Mouse (Mus musculus): ENCODE results near the gene Ninj1. TPM values are rescaled to one million over a fixed set of nuclear protein-coding genes. Genes with fewer than 3 reads are reported as not detected.

Ninj1 gene
- polyA plus RNA-seq, 1 experiment, result 124 TPM

DNA sequence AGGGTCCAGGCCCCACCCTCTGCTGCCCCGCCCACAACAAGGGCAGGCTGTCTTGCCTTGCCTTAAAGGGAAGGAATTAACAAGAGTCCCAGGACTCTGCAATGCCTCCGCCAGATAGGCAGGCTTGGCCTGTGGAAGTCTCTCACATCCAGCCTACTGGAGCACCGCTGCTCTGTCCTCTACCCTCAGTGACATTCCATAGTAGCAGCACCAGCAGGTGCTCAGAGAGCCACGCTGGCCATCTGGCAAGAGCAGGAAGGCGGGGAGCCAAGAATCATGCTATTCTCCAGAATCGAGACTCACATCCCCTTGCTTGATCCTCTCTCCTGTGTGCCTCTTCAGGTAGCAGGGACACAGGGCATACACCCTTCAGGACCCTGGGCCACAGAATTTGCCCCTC lies 42.8 kb upstream of the Ninj1 start:
- H3K36me3 ChIP-seq (ENCODE audit: control insufficient read depth, insufficient read depth), result no peaks in the 10 kb centered on the region
- TF ChIP-seq MYOD1 (IDR thresholded peaks at IDR 0.05; ENCODE audit: control insufficient read depth in 1 of 3, insufficient read length in 2 of 3, low read depth in 2 of 3) (no peak), MYOG (IDR thresholded peaks at IDR 0.05; ENCODE audit: control insufficient read depth in 1 of 3, insufficient read depth in 1 of 3, insufficient read length in 2 of 3, low read depth in 2 of 3) (no peak), CEBPB (IDR thresholded peaks at IDR 0.05; ENCODE audit: insufficient read depth, poor library complexity, severe bottlenecking) (no peak), USF1 (IDR thresholded peaks at IDR 0.05; ENCODE audit: low read depth) (no peak), TCF12 (IDR thresholded peaks at IDR 0.05; ENCODE audit: insufficient read depth, poor library complexity, severe bottlenecking) (no peak), POLR2A (IDR thresholded peaks at IDR 0.05; ENCODE audit: insufficient read length, low read depth) (no peak), E2F4 (IDR thresholded peaks at IDR 0.05; ENCODE audit: insufficient read depth) (no peak), POLR2AphosphoS2 (IDR thresholded peaks at IDR 0.05; ENCODE audit: insufficient read length, low read depth) (no peak), TCF3 (IDR thresholded peaks at IDR 0.05; ENCODE audit: insufficient read length, low read depth) (no peak), REST (IDR thresholded peaks at IDR 0.05; ENCODE audit: insufficient read depth, insufficient read length) (no peak), SRF (IDR thresholded peaks at IDR 0.05; ENCODE audit: control insufficient read depth, insufficient read length, low read depth) (no peak), MAX (IDR thresholded peaks at IDR 0.05; ENCODE audit: low read depth) (no peak)
- no peaks in the 10 kb centered on the region for H3K79me2 ChIP-seq (ENCODE audit: control insufficient read depth, insufficient read depth)
- H3ac ChIP-seq (ENCODE audit: control insufficient read depth, insufficient read length), result no peak overlapping the region
- H3K4me2 ChIP-seq (ENCODE audit: low read depth), result no peak overlapping the region
- H3K27me3 ChIP-seq (ENCODE audit: control insufficient read depth, insufficient read depth, insufficient read length), result peaks cover 84% of the 10 kb centered on the region
- H3K4me3 ChIP-seq, result no peak overlapping the region

DNA sequence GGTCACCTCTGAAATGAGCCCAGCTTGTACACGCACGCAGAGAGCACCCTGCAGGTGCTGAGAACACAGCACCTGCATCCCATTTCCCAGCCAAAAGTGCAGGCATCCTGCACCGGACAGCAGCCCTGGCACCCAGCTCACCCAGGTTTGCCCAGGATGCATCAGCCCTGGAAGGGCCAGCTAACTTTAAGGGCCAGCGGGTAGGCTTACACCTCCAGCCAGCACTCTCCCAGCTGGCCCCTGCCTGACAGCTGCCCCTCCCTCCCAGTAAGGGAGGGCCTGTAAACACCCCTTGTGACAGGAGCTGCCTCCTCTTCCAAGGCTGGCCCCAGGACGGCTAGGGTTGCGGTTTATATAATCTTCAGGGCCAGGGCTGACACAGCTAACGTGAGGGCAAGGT lies 41.9 kb upstream of the Ninj1 start:
- Histone ChIP-seq H3K4me2 (ENCODE audit: low read depth) (no peak overlapping the region), H3K4me3 (no peak overlapping the region), H3K27me3 (ENCODE audit: control insufficient read depth, insufficient read depth, insufficient read length) (peaks cover 84% of the 10 kb centered on the region), H3K36me3 (ENCODE audit: control insufficient read depth, insufficient read depth) (no peaks in the 10 kb centered on the region), H3ac (ENCODE audit: control insufficient read depth, insufficient read length) (no peak overlapping the region), H3K79me2 (ENCODE audit: control insufficient read depth, insufficient read depth) (no peaks in the 10 kb centered on the region)
- TF ChIP-seq TCF12 (IDR thresholded peaks at IDR 0.05; ENCODE audit: insufficient read depth, poor library complexity, severe bottlenecking) (no peak), POLR2AphosphoS2 (IDR thresholded peaks at IDR 0.05; ENCODE audit: insufficient read length, low read depth) (no peak), CEBPB (IDR thresholded peaks at IDR 0.05; ENCODE audit: insufficient read depth, poor library complexity, severe bottlenecking) (no peak), TCF3 (IDR thresholded peaks at IDR 0.05; ENCODE audit: insufficient read length, low read depth) (no peak), MAX (IDR thresholded peaks at IDR 0.05; ENCODE audit: low read depth) (no peak), E2F4 (IDR thresholded peaks at IDR 0.05; ENCODE audit: insufficient read depth) (no peak), MYOD1 (IDR thresholded peaks at IDR 0.05; ENCODE audit: control insufficient read depth in 1 of 3, insufficient read length in 2 of 3, low read depth in 2 of 3) (peak in 1 of 3 experiments; percentile 34), USF1 (IDR thresholded peaks at IDR 0.05; ENCODE audit: low read depth) (no peak), MYOG (IDR thresholded peaks at IDR 0.05; ENCODE audit: control insufficient read depth in 1 of 3, insufficient read depth in 1 of 3, insufficient read length in 2 of 3, low read depth in 2 of 3) (peak in 1 of 3 experiments; percentile 30), REST (IDR thresholded peaks at IDR 0.05; ENCODE audit: insufficient read depth, insufficient read length) (no peak), POLR2A (IDR thresholded peaks at IDR 0.05; ENCODE audit: insufficient read length, low read depth) (no peak), SRF (IDR thresholded peaks at IDR 0.05; ENCODE audit: control insufficient read depth, insufficient read length, low read depth) (no peak)

- no peak for TF ChIP-seq SRF (IDR thresholded peaks at IDR 0.05; ENCODE audit: control insufficient read depth, insufficient read length, low read depth)
- TF ChIP-seq USF1 (IDR thresholded peaks at IDR 0.05; ENCODE audit: low read depth), result no peak
- TF ChIP-seq TCF3 (IDR thresholded peaks at IDR 0.05; ENCODE audit: insufficient read length, low read depth), result no peak
- no peak for TF ChIP-seq MYOG (IDR thresholded peaks at IDR 0.05; ENCODE audit: control insufficient read depth in 1 of 3, insufficient read depth in 1 of 3, insufficient read length in 2 of 3, low read depth in 2 of 3)
- TF ChIP-seq CEBPB (IDR thresholded peaks at IDR 0.05; ENCODE audit: insufficient read depth, poor library complexity, severe bottlenecking), result no peak
- TF ChIP-seq TCF12 (IDR thresholded peaks at IDR 0.05; ENCODE audit: insufficient read depth, poor library complexity, severe bottlenecking), result no peak
- no peak for TF ChIP-seq MAX (IDR thresholded peaks at IDR 0.05; ENCODE audit: low read depth)
- no peak for TF ChIP-seq POLR2A (IDR thresholded peaks at IDR 0.05; ENCODE audit: insufficient read length, low read depth)
- no peak for TF ChIP-seq REST (IDR thresholded peaks at IDR 0.05; ENCODE audit: insufficient read depth, insufficient read length)
- TF ChIP-seq POLR2AphosphoS2 (IDR thresholded peaks at IDR 0.05; ENCODE audit: insufficient read length, low read depth), result no peak
- no peak for TF ChIP-seq MYOD1 (IDR thresholded peaks at IDR 0.05; ENCODE audit: control insufficient read depth in 1 of 3, insufficient read length in 2 of 3, low read depth in 2 of 3)
- no peak for TF ChIP-seq E2F4 (IDR thresholded peaks at IDR 0.05; ENCODE audit: insufficient read depth)
- Histone ChIP-seq H3K4me3 (no peak overlapping the region), H3K36me3 (ENCODE audit: control insufficient read depth, insufficient read depth) (no peaks in the 10 kb centered on the region), H3ac (ENCODE audit: control insufficient read depth, insufficient read length) (no peak overlapping the region), H3K79me2 (ENCODE audit: control insufficient read depth, insufficient read depth) (no peaks in the 10 kb centered on the region), H3K27me3 (ENCODE audit: control insufficient read depth, insufficient read depth, insufficient read length) (peaks cover 84% of the 10 kb centered on the region), H3K4me2 (ENCODE audit: low read depth) (no peak overlapping the region)
These were observed 41.1 kb upstream of the Ninj1 start for GRCm38 (mm10) chr13:49146040-49146697.

DNA sequence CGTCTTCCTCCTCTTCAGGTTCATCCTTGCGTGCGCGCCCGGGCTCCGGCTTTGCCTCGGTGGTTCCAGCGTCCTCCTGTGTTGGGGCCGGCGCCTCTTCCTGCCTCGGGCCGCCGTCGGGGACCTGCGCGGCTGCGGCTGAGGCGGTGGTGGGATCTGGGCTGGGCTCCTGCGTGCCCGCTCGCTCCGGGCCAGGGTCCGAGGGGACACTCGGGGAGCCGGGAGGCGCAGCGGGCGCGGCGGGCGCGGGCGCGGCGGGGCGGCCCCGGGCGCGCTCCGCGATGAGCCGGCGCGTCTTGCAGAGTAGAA lies 40.6 kb upstream of the Ninj1 start:
- peaks cover 85% of the 10 kb centered on the region for H3K27me3 ChIP-seq (ENCODE audit: control insufficient read depth, insufficient read depth, insufficient read length)
- no peaks in the 10 kb centered on the region for H3K79me2 ChIP-seq (ENCODE audit: control insufficient read depth, insufficient read depth)
- H3K36me3 ChIP-seq (ENCODE audit: control insufficient read depth, insufficient read depth), result no peaks in the 10 kb centered on the region
- no peak for TF ChIP-seq CEBPB (IDR thresholded peaks at IDR 0.05; ENCODE audit: insufficient read depth, poor library complexity, severe bottlenecking)
- no peak for TF ChIP-seq POLR2AphosphoS2 (IDR thresholded peaks at IDR 0.05; ENCODE audit: insufficient read length, low read depth)
- no peak for TF ChIP-seq TCF3 (IDR thresholded peaks at IDR 0.05; ENCODE audit: insufficient read length, low read depth)
- TF ChIP-seq MAX (IDR thresholded peaks at IDR 0.05; ENCODE audit: low read depth), result no peak
- TF ChIP-seq SRF (IDR thresholded peaks at IDR 0.05; ENCODE audit: control insufficient read depth, insufficient read length, low read depth), result no peak
- TF ChIP-seq E2F4 (IDR thresholded peaks at IDR 0.05; ENCODE audit: insufficient read depth), result no peak
- no peak for TF ChIP-seq POLR2A (IDR thresholded peaks at IDR 0.05; ENCODE audit: insufficient read length, low read depth)
- TF ChIP-seq REST (IDR thresholded peaks at IDR 0.05; ENCODE audit: insufficient read depth, insufficient read length), result no peak
- no peak for TF ChIP-seq MYOD1 (IDR thresholded peaks at IDR 0.05; ENCODE audit: control insufficient read depth in 1 of 3, insufficient read length in 2 of 3, low read depth in 2 of 3)
- TF ChIP-seq USF1 (IDR thresholded peaks at IDR 0.05; ENCODE audit: low read depth), result no peak
- no peak for TF ChIP-seq MYOG (IDR thresholded peaks at IDR 0.05; ENCODE audit: control insufficient read depth in 1 of 3, insufficient read depth in 1 of 3, insufficient read length in 2 of 3, low read depth in 2 of 3)
- no peak for TF ChIP-seq TCF12 (IDR thresholded peaks at IDR 0.05; ENCODE audit: insufficient read depth, poor library complexity, severe bottlenecking)
- no peak overlapping the region for H3ac ChIP-seq (ENCODE audit: control insufficient read depth, insufficient read length)
- H3K4me3 ChIP-seq, result no peak overlapping the region
- no peak overlapping the region for H3K4me2 ChIP-seq (ENCODE audit: low read depth)
